Mouse (Mus musculus) lung, postnatal 36 days (tissue): ENCODE results near the gene Ankk1.

Experiments
- DNase-seq: peaks from one replicate; pipeline ENCODE4 v3.0.0; 2022; ENCODE audit warnings: mixed read lengths

Ankk1 gene

GRCm38 (mm10) chr9:49426921-49427320 is at the start of gene Ankk1:
Ankk1 (minus strand) TSS chr9:49427021.
- DNase-seq: no peak

DNA sequence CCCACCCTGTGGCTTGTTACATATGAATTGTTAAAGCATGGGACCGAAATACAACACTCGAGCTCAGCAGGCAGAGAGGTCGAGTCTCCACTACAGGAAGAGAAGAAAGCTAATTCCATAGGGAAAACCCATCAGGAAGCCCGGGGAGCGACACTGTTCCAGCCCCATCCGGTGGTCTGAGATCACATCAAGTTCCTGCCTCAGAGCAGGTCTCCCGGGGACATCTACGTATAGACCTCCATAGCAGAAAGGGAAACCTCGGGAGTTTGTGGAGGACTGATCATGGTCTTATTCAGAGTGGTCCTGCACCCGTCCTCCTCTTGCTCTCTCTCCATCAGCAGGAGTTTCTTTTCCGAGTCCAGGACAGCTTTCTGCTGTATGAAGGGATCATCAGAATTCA is 45.3 kb upstream of the Ankk1 start:
- DNase-seq: no peak

DNA sequence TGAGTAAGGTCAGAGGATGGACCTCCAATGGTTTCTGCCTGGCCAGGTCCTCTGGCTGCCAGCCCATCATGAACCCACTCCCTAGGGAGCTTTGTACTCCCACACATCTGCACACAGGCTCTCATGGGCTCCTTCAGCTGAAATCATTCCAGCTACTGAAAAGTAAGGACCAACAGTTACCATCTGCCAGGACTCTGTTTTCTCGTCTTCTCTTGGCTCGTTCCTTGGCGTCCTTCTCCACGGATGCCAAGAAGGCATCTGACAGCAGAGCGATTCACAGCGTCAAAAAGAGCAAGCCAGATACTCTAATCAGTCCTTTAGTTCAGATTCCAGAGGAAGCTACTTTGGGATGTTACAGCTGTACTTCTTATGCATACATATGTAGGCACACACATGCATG is 44.1 kb upstream of the Ankk1 start:
- DNase-seq: no peak

DNA sequence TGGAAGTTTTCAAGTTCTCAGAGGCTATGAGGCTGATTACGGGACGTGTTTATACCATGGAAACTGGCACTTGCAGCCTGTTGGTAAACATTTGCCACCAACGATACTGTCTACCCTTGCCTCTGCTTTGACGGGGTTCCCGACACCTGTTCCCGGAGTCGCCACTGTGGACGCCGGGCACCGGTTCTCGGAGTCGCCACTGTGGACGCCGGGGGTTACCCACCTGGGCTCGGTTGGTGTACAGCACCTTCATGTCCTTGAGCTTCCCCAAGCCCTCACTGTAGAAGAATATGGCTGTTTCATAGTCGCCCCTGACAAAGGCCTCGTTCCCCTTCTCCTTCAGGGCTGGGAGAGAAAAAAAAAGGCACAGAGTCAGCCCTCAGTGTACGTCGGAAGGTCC is 43.2 kb upstream of the Ankk1 start:
- DNase-seq: no peak

- DNase-seq: no peak
These were observed 29.3 kb upstream of the Ankk1 start for GRCm38 (mm10) chr9:49456136-49456535.

DNA sequence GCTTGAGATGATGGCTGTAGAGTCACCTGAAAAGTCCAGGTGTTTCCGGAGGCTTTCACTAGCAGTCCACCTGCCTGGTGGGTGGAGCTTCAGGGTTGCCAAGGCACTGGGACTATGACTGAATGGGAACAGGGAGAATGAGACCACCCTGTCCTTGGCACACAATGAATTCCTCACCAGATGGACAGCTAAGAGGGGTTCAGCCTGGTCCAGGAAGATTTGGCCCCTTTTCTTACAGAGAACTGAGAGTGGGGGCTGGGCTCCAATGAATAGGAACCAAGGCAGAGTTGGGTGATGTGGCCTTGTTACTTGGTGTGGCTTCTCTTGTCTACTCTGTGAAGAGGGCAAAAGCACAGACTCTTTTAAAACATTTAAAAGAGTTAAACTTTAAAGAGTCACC is 25.6 kb upstream of the Ankk1 start:
- DNase-seq: no peak

GRCm38 (mm10) chr9:49450491-49450890 is 23.7 kb upstream of the Ankk1 start:
- no peak for DNase-seq

DNA sequence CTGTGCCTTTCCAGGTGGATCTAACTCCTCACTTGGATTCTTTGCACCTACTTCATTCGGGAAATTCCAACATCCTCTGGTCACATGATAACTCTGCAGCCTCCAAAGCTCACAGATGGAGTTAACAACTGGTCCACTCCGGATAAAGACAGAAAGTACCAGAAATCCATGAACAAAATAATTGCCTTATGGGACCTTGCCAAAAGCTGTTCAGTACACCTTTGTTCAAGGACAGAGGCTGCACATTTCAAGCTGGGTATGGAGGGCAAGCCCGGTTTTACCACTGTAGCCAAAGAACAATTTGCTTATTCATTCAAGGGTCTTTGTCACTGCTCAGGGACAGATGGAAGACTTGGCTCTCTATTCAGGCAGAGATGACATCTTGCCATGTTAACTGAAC is 15.8 kb upstream of the Ankk1 start:
- no peak for DNase-seq

DNA sequence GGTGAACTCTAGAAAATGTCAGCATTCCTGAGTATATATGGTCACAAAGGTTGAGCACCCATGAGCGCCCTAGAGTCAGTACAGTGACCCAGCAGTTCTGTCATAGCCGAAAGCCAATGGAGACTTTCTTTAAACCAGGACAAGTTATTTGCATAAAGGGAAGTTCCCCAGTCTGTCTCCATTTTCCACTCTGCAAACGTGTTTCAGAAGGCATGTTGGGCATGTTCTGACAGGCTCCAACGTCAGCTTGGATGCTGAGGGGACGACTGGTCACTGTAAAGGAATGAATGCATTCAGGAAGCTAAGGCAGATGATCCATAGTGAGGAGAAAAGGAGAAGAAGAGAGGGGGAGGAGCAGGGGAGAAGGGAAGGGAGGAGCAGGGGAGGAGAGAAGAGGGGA is 657 bp upstream of the Ankk1 start:
- no peak for DNase-seq

- no peak for DNase-seq
These were observed 1.2 kb downstream of the Ankk1 start for GRCm38 (mm10) chr9:49425585-49425984.

GRCm38 (mm10) chr9:49423866-49424265 is 3.0 kb downstream of the Ankk1 start:
- DNase-seq: no peak

GRCm38 (mm10) chr9:49410621-49411020 is 16.2 kb downstream of the Ankk1 start:
- DNase-seq: no peak

DNA sequence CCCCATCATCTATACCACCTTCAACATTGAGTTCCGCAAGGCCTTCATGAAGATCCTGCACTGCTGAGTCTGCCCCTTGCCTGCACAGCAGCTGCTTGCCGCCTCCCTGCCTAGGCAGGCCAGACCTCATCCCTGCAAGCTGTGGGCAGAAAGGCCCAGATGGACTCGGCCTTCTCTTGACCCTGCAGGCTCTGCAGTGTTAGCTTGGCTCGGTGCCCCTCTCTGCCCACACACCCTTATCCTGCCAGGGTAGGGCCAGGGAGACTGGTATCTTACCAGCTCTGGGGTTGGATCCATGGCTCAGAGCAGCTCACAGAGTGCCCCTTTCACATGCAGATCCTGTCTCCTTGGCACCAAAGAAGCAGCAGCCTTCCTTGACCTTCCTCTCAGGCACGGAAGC is 19.8 kb downstream of the Ankk1 start:
- no peak for DNase-seq

- DNase-seq: no peak
These were observed 23.1 kb downstream of the Ankk1 start for GRCm38 (mm10) chr9:49403711-49404110.

DNA sequence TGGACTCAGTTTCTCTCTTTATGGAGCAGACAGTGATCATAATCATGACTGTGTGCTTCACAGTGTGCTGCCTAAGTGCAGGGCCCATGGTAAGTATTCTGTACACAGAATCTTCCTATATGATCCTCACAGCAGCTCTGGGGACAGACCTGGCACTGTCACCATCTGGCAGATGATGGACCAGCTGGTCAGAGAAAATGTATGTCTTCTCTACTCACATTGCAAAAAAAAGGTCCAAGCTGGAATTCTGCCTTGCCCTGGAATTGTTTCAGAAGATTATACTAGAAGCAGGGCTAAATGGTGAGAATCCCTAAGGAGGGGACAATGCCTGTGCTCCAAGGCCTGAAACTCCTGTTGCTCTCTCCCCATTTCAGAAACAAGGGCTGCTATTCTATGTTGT is 30.8 kb downstream of the Ankk1 start:
- DNase-seq: no peak

DNA sequence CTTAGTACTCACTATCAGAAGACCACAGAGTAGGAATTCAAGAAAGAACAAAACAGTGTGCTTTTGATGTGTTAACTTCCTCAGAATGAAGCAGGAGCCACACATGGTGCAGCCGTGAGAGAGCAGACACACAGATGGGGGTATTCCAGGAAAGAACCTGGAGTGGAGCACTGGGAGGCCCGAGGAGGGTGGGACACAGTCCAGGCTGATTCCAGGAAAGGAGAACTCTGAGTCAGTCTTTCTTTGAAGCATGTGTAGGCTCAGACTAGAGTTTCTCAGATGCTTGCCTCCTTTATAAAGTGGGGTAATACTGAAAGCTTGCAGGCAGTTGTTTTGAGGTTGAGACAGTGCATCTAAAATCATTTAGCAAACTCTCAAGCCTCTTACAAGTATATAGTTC is 34.6 kb downstream of the Ankk1 start:
- DNase-seq: no peak

DNA sequence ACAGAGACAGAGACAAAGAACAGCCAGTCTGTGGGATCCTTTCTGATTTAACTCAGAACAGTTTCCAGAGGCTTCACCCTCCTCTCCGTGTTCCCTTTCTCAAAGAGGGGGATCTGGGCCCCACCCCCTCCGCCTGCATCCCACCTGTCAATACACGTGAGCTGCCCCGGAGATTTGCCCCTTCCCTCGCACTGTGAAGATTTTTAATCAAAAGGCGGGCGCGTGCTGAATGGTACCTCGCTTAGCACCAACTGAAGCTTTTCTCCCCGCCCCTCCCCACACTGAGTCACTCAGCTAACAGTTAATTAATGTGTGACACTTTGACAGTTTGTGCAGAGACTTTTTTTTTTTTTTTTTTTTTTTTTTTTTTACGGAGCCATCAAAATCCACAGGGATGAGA is 40.7 kb downstream of the Ankk1 start:
- DNase-seq: peak; percentile 40

DNA sequence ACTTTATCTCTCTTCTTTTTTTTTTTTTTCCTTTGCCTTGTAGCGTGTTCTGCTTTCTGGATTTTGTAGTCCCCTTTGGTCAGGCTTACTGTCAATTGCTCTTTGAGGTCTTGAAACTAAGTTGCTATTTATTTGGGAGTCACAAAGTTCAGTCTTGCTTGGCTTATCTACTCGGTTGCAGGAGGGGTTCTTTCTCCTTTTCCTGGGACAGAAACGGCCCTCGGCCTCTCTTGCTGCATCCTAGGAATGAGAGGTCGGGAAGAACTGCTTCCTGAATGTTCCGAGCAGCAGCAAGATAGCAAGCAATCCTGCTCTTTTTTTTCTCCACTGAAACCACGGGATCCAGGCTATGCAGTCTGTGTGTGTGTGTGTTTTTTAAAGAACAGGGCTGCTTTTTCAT is 41.5 kb downstream of the Ankk1 start:
- DNase-seq: no peak

- DNase-seq: no peak
These were observed 42.0 kb downstream of the Ankk1 start for GRCm38 (mm10) chr9:49384855-49385254.

DNA sequence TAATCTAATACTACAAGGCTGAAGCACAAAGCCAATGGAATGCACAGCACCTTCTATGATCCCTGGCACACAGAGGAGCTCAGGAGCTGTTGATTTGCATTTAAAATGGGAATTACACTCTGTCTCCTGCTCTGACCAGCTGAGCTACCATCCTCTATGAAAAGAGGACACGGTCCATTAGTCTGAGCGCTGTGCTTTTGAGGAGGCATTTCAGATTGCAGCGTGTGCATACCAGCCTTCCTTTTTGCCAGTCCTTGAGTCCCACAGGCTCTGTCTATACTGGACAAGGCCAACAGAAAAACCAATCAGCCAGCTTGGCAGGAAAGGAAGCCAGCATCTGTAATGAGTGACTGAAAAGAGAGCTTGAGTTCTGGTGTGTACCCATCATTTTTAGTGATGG is 42.8 kb downstream of the Ankk1 start:
- DNase-seq: no peak

DNA sequence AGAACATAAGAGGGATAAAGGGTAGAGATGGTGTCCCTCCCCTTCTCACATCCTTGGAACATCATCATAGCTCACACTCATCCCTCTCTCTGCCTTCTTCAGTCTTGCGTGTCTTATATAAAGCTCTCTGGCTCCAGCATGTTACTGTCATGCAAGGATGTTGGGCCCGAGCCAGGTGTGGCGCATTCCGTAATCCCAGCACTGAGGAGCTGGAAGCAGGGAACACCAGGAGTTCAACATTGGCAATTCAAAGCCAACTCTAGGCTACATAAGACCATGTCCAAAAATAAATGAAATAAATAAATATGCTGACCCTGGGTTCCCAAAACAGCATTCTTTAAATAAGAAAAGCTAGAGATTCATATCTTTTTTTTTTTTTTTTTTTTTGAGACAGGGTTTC is 46.9 kb downstream of the Ankk1 start:
- DNase-seq: no peak

GRCm38 (mm10) chr9:49373946-49374345 is 52.9 kb downstream of the Ankk1 start:
- no peak for DNase-seq

DNA sequence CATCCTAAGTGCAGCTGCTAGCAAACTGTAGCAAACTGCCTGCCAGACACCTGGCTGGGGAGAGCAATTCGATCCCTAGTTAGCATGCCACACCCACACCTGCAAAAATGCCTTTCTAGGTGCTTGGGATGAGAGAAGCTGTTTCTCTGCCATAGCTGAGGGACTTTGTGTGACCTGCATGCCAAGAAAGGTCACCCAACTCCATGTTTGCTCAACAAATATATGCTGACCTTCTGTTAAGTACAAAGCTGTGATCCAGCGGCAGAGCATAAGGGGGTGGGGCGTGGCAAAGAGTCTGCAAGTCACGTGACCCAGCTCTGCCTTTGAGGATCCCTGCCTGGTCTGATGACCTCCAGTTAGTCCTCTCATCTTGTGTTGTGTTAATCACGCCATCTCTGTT is 61.1 kb downstream of the Ankk1 start:
- DNase-seq: peak; percentile 64
